Mouse (Mus musculus): Measurements from ENCODE around the gene Aatf.

Aatf gene

GRCm38 (mm10) chr11:84513171-84514116 is at the start of gene Aatf:
Aatf (minus strand) TSS chr11:84513522.
- in situ Hi-C loops (cut with MboI, MseI): no loop called here

- in situ Hi-C loops (cut with MboI, MseI): no loop called here
Measured at GRCm38 (mm10) chr11:84562758-84563347, 49.5 kb upstream of the Aatf start.

GRCm38 (mm10) chr11:84561546-84561945 is 48.2 kb upstream of the Aatf start:
- in situ Hi-C loops (cut with MboI, MseI): no loop called here

DNA sequence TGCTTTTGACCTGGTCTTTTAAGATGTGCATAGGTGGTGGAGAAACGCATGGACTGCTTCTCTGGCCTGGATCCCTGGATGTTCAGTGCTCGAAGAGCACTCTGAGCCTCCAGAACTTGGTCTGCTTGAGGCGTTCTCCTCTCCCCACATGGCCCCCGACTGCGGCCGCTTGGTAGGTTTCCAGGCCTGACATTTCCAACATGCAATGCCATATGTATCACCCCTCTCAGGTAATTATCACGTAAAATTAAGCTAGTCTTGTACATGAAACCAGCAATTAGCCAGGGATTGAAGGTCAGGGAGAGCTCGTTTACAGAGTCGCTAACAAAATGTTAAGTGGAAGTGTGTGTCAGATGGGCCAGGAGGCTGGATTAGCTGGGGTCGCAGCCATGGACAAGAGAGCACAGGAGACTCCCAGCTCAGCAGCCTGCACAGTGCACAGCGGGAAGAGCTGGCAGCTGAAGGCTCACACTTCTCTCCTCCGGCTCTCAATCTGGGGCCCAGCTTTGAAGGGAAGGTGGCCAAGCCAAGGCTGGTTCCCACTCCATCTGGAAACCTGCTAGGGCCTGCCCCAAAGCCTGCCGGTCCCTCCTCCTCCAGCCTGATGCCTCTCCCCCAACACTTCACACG is 40.6 kb upstream of the Aatf start:
- in situ Hi-C loops (cut with MboI, MseI): no loop called here

- in situ Hi-C loops (cut with MboI, MseI): no loop called here
Measured at GRCm38 (mm10) chr11:84551296-84551695, 38.0 kb upstream of the Aatf start.

GRCm38 (mm10) chr11:84549258-84549791 is 36.0 kb upstream of the Aatf start:
- in situ Hi-C loops (cut with MboI, MseI): no loop called here

GRCm38 (mm10) chr11:84548293-84548692 is 35.0 kb upstream of the Aatf start:
- in situ Hi-C loops (cut with MboI, MseI): no loop called here

GRCm38 (mm10) chr11:84539981-84540380 is 26.7 kb upstream of the Aatf start:
- in situ Hi-C loops (cut with MboI, MseI): no loop called here

- in situ Hi-C loops (cut with MboI, MseI): loop anchor here (10.0 kb wide), 2 partner anchors 265 to 1295 kb away; no protein-coding TSS in a partner anchor
Measured at GRCm38 (mm10) chr11:84529797-84530703, 16.7 kb upstream of the Aatf start.

- in situ Hi-C loops (cut with MboI, MseI): loop anchor here (10.0 kb wide), 2 partner anchors 266 to 1296 kb away; no protein-coding TSS in a partner anchor
Measured at GRCm38 (mm10) chr11:84529143-84529755, 15.9 kb upstream of the Aatf start.

DNA sequence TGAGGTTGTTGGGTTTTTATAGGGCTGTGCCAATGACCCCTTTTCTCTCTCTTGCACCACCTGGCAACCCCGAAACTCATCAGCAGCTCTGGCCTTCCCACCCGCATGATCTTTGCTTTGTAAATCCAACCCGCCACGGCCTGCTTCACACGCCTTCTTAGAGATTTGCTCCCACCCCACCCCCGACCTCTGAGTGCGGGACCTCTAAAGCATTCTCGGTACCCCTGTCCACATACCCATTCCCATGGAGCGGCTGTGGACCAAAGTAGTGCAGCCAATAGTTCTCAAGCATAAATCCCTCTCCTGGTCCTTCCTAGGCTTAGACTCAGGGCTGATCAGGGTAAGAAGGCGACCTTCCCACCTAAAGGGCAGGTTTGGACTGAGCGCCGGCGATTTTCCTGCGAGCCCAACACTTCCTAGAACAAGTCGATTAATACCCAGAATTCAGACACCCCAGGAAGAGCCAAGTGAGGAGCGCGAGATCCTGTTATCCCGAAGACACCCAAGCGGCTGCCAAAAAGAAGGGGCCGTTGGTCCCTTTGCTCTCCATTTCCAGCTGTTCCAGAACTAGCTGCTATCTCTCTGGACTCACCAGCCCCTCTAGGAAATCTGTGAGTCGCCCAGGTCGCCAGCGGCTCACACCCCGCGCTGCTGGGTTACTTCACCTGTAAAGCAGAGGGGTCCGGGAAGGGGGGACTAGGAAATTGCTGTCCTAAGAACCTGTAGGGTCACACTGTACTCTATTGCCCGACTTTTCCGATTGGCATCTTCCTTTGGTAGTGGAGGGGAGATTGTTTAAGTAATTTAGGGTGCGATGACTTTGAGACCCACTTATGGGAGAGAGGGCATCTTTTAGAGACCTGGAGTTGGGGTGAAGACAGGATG is 13.9 kb upstream of the Aatf start:
- in situ Hi-C loops (cut with MboI, MseI): loop anchor here (10.0 kb wide), 2 partner anchors 268 to 1298 kb away; no protein-coding TSS in a partner anchor

DNA sequence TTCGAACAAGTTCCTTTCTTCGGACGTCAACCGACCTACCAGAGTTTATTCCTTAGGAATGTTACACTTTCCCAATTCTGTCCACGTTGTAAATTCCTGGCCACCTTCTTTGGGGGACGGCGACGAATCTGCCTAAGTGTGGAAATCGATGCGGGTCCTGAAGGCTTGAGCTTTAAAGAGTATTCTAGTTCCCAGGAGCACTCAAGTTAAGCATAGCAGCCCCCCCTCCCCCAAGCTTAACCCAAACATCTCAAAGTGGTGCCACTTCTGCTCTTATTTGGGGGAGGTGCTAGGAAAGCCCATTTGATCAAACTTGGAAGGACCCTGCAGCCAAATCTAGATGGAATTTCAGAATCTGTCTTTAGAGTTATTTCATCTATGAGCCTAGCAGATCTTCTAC is 13.1 kb upstream of the Aatf start:
- in situ Hi-C loops (cut with MboI, MseI): loop anchor here (10.0 kb wide), 2 partner anchors 268 to 1298 kb away; no protein-coding TSS in a partner anchor

DNA sequence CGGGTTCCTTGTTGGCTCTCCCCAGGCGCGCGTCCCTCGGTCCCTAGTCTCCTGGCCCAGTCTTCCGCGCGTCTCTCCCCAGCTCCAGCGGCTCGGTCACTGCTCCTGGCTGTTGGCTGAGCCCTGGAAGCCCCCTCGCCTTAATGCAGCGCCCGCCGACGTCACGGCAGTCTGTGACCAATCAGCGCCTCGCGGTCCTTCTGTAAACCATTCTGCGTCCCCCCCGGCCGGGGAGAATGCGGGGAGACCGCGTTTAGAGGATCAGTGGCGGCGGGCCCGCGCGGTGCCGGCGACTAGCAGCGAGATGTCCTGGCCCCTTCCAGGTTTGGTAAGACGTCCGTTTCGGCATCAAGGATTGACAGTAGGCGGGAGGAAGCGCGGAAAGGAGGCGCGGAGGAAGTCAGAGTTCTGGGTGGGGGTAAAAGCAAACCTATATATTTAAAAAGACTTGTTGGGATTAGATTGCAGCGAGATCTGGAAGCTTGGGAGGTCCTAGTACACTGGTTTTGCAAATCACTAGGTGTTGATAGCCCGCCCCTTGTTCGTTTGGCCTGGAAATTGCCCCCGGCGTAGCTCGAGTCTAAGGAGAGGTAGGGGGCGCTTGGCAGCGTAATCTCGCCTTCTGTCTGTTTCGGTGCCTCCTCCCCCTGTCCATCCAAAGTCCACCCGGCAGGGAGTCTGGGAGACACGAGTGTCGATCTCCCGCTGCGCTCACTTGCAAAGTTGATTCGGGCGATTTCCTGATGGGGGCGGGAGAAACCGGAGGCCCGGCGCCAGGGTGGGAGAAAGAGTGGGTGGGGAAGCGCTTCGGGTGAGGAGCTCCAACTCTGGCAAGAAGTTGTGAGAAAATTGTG is 12.3 kb upstream of the Aatf start, which contains the start of gene Lhx1:
Gene Lhx1 (minus strand): TSS at position 115 of the 854 bp plus-strand sequence.
- in situ Hi-C loops (cut with MboI, MseI): loop anchor here (10.0 kb wide), 2 partner anchors 269 to 1299 kb away; no protein-coding TSS in a partner anchor

- in situ Hi-C loops (cut with MboI, MseI): loop anchor here (10.0 kb wide), 2 partner anchors 270 to 1300 kb away; no protein-coding TSS in a partner anchor
Measured at GRCm38 (mm10) chr11:84524511-84525270, 11.4 kb upstream of the Aatf start.

GRCm38 (mm10) chr11:84523841-84524510 is 10.7 kb upstream of the Aatf start:
- in situ Hi-C loops (cut with MboI, MseI): loop anchor here (10.0 kb wide), 2 partner anchors 271 to 1301 kb away; no protein-coding TSS in a partner anchor

DNA sequence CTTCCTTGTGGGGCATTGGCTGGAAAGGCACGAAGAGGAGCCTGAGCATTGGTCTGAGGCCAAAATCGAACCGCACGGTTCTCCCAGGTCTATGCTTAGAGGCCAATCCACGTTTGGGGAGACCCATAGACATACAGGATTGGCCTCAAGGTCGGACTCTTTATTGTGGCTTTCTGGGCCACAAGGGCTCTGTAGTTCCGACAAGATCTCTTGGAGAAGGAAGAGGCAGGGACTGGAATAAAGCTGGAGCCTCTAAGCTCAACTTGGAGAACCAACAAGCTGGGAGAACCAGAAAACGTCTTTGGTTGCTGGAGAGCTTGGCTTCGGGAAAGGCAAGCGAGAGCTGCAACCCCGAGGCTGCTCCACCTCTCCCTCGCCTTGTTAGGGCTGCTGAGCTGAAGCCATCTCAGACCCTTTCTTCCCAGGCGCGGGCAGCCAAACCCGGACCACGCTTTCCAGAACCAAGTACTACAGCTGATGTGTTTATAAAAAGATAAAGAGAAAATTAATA is 10.1 kb upstream of the Aatf start:
- in situ Hi-C loops (cut with MboI, MseI): loop anchor here (10.0 kb wide), 2 partner anchors 271 to 1301 kb away; no protein-coding TSS in a partner anchor

All from T-helper 1 cell (primary cell).